Mouse (Mus musculus): Measurements from ENCODE around the gene Kcne2. TPM values are rescaled to one million over a fixed set of nuclear protein-coding genes. Genes with fewer than 3 reads are reported as not detected.

The Kcne2 gene
- polyA plus RNA-seq, 1 experiment from 2014 or later, result 23.2 TPM

- Histone ChIP-seq H3K27me3 (no peaks in the 10 kb centered on the region), H3K9me3 (no peaks in the 10 kb centered on the region), H3K4me2 (replicated peaks) (no peak overlapping the region), H3K27ac (replicated peaks) (no peak overlapping the region), H3K9ac (replicated peaks) (no peak overlapping the region), H3K4me1 (no peaks in the 10 kb centered on the region), H3K4me3 (no peak overlapping the region), H3K36me3 (no peaks in the 10 kb centered on the region)
- ATAC-seq (replicated peaks), result no peak
- 93% methylated on average over 9 of the region's 9 CpGs for WGBS
These were observed 3.4 kb upstream of the Kcne2 start for GRCm38 (mm10) chr16:92288778-92289177.

- H3K4me1 ChIP-seq, result peaks cover 3% of the 10 kb centered on the region; the same call in 1 of the 2 replicates
- ATAC-seq (replicated peaks), result no peak
- no peaks in the 10 kb centered on the region for H3K27me3 ChIP-seq
- no peak overlapping the region for H3K4me3 ChIP-seq
- H3K9ac ChIP-seq (replicated peaks), result no peak overlapping the region
- H3K27ac ChIP-seq (replicated peaks), result no peak overlapping the region
- H3K36me3 ChIP-seq, result no peaks in the 10 kb centered on the region
- no peak overlapping the region for H3K4me2 ChIP-seq (replicated peaks)
- H3K9me3 ChIP-seq, result no peaks in the 10 kb centered on the region
These were observed 2.1 kb upstream of the Kcne2 start for GRCm38 (mm10) chr16:92290045-92290444.

- H3K36me3 ChIP-seq, result no peaks in the 10 kb centered on the region
- H3K9ac ChIP-seq (replicated peaks), result no peak overlapping the region
- 29% methylated on average over 12 of the region's 12 CpGs for WGBS
- peaks cover 3% of the 10 kb centered on the region; the same call in 1 of the 2 replicates for H3K4me1 ChIP-seq
- no peaks in the 10 kb centered on the region for H3K27me3 ChIP-seq
- H3K4me3 ChIP-seq, result no peak overlapping the region
- ATAC-seq (replicated peaks), result no peak
- no peaks in the 10 kb centered on the region for H3K9me3 ChIP-seq
- H3K27ac ChIP-seq (replicated peaks), result no peak overlapping the region
- no peak overlapping the region for H3K4me2 ChIP-seq (replicated peaks)
These were observed 2.2 kb downstream of the Kcne2 start for GRCm38 (mm10) chr16:92294267-92294970.

GRCm38 (mm10) chr16:92295328-92295727, 3.1 kb downstream of the Kcne2 start:
- H3K9ac ChIP-seq (replicated peaks), result no peak overlapping the region

GRCm38 (mm10) chr16:92300649-92301411, 8.6 kb downstream of the Kcne2 start, which contains the start of gene Smim11:
TSS of gene Smim11 (plus strand) at chr16:92301286.
- peaks cover 2% of the 10 kb centered on the region; the same call in 1 of the 2 replicates for H3K36me3 ChIP-seq

More at GRCm38 (mm10) chr16:92295328-92295727, 3.1 kb downstream of the Kcne2 start:
- Histone ChIP-seq H3K27ac (replicated peaks) (no peak overlapping the region), H3K4me3 (no peak overlapping the region), H3K4me1 (peaks cover 6% of the 10 kb centered on the region), H3K9me3 (no peaks in the 10 kb centered on the region), H3K4me2 (replicated peaks) (no peak overlapping the region), H3K27me3 (no peaks in the 10 kb centered on the region), H3K36me3 (no peaks in the 10 kb centered on the region)
- WGBS, result 75% methylated on average over 2 of the region's 2 CpGs
- ATAC-seq (replicated peaks), result no peak

GRCm38 (mm10) chr16:92301412-92301806, 9.2 kb downstream of the Kcne2 start:
- ATAC-seq (replicated peaks), result no peak
- Histone ChIP-seq H3K27me3 (no peaks in the 10 kb centered on the region), H3K4me1 (peaks cover 22% of the 10 kb centered on the region), H3K4me2 (replicated peaks) (peak overlapping the region; percentile 78), H3K9me3 (no peaks in the 10 kb centered on the region), H3K4me3 (peak overlapping the region; percentile 78), H3K27ac (replicated peaks) (peak overlapping the region; percentile 85), H3K36me3 (peaks cover 8% of the 10 kb centered on the region; the same call in 1 of the 2 replicates), H3K9ac (replicated peaks) (peak overlapping the region; percentile 79)
- under 1% methylated on average over 12 of the region's 12 CpGs for WGBS

More at GRCm38 (mm10) chr16:92300649-92301411, 8.6 kb downstream of the Kcne2 start, which contains the start of gene Smim11:
- H3K4me2 ChIP-seq (replicated peaks), result peak within 1 kb of the TSS; percentile 78
- no peaks in the 10 kb centered on the region for H3K9me3 ChIP-seq
- H3K4me1 ChIP-seq, result peaks cover 22% of the 10 kb centered on the region
- peak; percentile 97 for ATAC-seq (replicated peaks)
- peak within 1 kb of the TSS; percentile 79 for H3K9ac ChIP-seq (replicated peaks)
- no peaks in the 10 kb centered on the region for H3K27me3 ChIP-seq
- WGBS, result 7% methylated on average over 32 of the region's 32 CpGs
- peak within 1 kb of the TSS; percentile 78 for H3K4me3 ChIP-seq
- H3K27ac ChIP-seq (replicated peaks), result peak within 1 kb of the TSS; percentile 85

GRCm38 (mm10) chr16:92301989-92302388, 9.8 kb downstream of the Kcne2 start:
- H3K9ac ChIP-seq (replicated peaks), result peak overlapping the region; percentile 79
- H3K4me2 ChIP-seq (replicated peaks), result peak overlapping the region; percentile 78
- peak overlapping the region; percentile 85 for H3K27ac ChIP-seq (replicated peaks)
- no peak for ATAC-seq (replicated peaks)
- peak overlapping the region; percentile 78 for H3K4me3 ChIP-seq
- no peaks in the 10 kb centered on the region for H3K27me3 ChIP-seq
- H3K36me3 ChIP-seq, result peaks cover 10% of the 10 kb centered on the region; the same call in 1 of the 2 replicates
- no peaks in the 10 kb centered on the region for H3K9me3 ChIP-seq
- 19% methylated on average over 5 of the region's 5 CpGs for WGBS
- H3K4me1 ChIP-seq, result peaks cover 22% of the 10 kb centered on the region

GRCm38 (mm10) chr16:92302506-92302905, 10.3 kb downstream of the Kcne2 start:
- Histone ChIP-seq H3K9ac (replicated peaks) (no peak overlapping the region; the same call in 1 of the 2 replicates), H3K4me1 (peaks cover 22% of the 10 kb centered on the region), H3K27me3 (no peaks in the 10 kb centered on the region), H3K4me2 (replicated peaks) (peak overlapping the region; percentile 78), H3K27ac (replicated peaks) (peak overlapping the region; percentile 85; the same call in 1 of the 2 replicates), H3K36me3 (peaks cover 15% of the 10 kb centered on the region), H3K4me3 (peak overlapping the region; percentile 78; the same call in 1 of the 2 replicates), H3K9me3 (no peaks in the 10 kb centered on the region)
- 74% methylated on average over 5 of the region's 5 CpGs for WGBS
- ATAC-seq (replicated peaks), result no peak

- no peak overlapping the region for H3K4me3 ChIP-seq
- no peaks in the 10 kb centered on the region for H3K27me3 ChIP-seq
- H3K9ac ChIP-seq (replicated peaks), result no peak overlapping the region
- ATAC-seq (replicated peaks), result no peak
- 98% methylated on average over 2 of the region's 2 CpGs for WGBS
- H3K36me3 ChIP-seq, result peaks cover 21% of the 10 kb centered on the region
- no peaks in the 10 kb centered on the region for H3K9me3 ChIP-seq
- peaks cover 17% of the 10 kb centered on the region for H3K4me1 ChIP-seq
- H3K27ac ChIP-seq (replicated peaks), result no peak overlapping the region
- no peak overlapping the region for H3K4me2 ChIP-seq (replicated peaks)
These were observed 13.3 kb downstream of the Kcne2 start for GRCm38 (mm10) chr16:92305519-92305918.

GRCm38 (mm10) chr16:92307947-92308346, 15.8 kb downstream of the Kcne2 start:
- Histone ChIP-seq H3K27me3 (no peaks in the 10 kb centered on the region), H3K9me3 (no peaks in the 10 kb centered on the region), H3K36me3 (peaks cover 33% of the 10 kb centered on the region), H3K4me2 (replicated peaks) (no peak overlapping the region), H3K4me3 (no peak overlapping the region), H3K4me1 (0 out of 2 replicates have a peak, but pooled peaks cover 1% of the 10 kb centered on the region), H3K9ac (replicated peaks) (no peak overlapping the region), H3K27ac (replicated peaks) (no peak overlapping the region)
- 76% methylated on average over 3 of the region's 3 CpGs for WGBS
- ATAC-seq (replicated peaks), result no peak

GRCm38 (mm10) chr16:92309126-92309525, 16.9 kb downstream of the Kcne2 start:
- Histone ChIP-seq H3K4me2 (replicated peaks) (no peak overlapping the region), H3K27me3 (no peaks in the 10 kb centered on the region), H3K36me3 (peaks cover 33% of the 10 kb centered on the region), H3K4me3 (no peak overlapping the region), H3K9ac (replicated peaks) (no peak overlapping the region), H3K27ac (replicated peaks) (no peak overlapping the region), H3K9me3 (no peaks in the 10 kb centered on the region), H3K4me1 (no peaks in the 10 kb centered on the region)
- no peak for ATAC-seq (replicated peaks)
- WGBS, result 40% methylated on average over 4 of the region's 4 CpGs

All from forebrain, embryonic 15.5 days (tissue).